Mouse (Mus musculus) lung, adult 2 months (tissue): Measurements from ENCODE around the gene Ifna11. TPM values are rescaled to one million over a fixed set of nuclear protein-coding genes. Genes with fewer than 3 reads are reported as not detected.
"Not testable (repeated sequence)": the region's sequence is repeated elsewhere in the genome, so short reads cannot be mapped to it uniquely, and the experiment has no call there.

Source experiments
- DNase-seq: peaks from one replicate; pipeline ENCODE4 v3.0.0; 2022
- H3K4me1 ChIP-seq: fragments of 200-500 bp; 2 replicates; pipeline ENCODE4 v1.6.1; 2011; ENCODE audit warnings: low read length; ENCODE audit not compliant: control insufficient read depth, insufficient read depth
- H3K4me3 ChIP-seq: fragments of 200-500 bp; replicated peaks from 2 replicates; pipeline ENCODE3; 2011; ENCODE audit warnings: low read depth, mild to moderate bottlenecking, control low read depth, low read length; ENCODE audit errors: extremely low read depth
- CTCF ChIP-seq: fragments of 200-500 bp; IDR thresholded peaks from 2 replicates; pipeline ENCODE4 v1.5.1; 2011; ENCODE audit warnings: mild to moderate bottlenecking, low read length, control low read depth; ENCODE audit not compliant: insufficient read depth
- POLR2A ChIP-seq: fragments of 200-500 bp; IDR thresholded peaks from 2 replicates; pipeline ENCODE4 v1.6.1; 2011; ENCODE audit warnings: low read depth, mild to moderate bottlenecking, control low read depth, low read length, borderline replicate concordance; ENCODE audit errors: extremely low read depth
- WGBS: fragments of 180-500 bp; shearing (Covaris S2); methylation state at CpG from one replicate; pipeline ENCODE4 v1.1.7; 2018; 5-methylcytosine and 5-hydroxymethylcytosine counted together
- polyA plus RNA-seq: library from polyadenylated mRNA; depleted of rRNA; stranded (reverse); fragments of >200 nt; gene quantifications from 2 replicates; pipeline ENCODE4 v1.2.3, GENCODE M21; 2012

The Ifna11 gene
- polyA plus RNA-seq, 1 experiment, result not detected

GRCm38 (mm10) chr4:88805761-88806160 is 14.0 kb upstream of the Ifna11 start:
- not testable (repeated sequence) for H3K4me1 ChIP-seq, H3K4me3 ChIP-seq
- 0% methylated on average over 9 of the region's 34 CpGs for WGBS
- peak; percentile 5 for DNase-seq

GRCm38 (mm10) chr4:88815928-88816327 is 3.8 kb upstream of the Ifna11 start, which contains the start of gene Ifna7:
Gene Ifna7, plus strand, starts transcription at chr4:88816228.
- no peak for TF ChIP-seq CTCF
- TF ChIP-seq POLR2A, result no peak
- no peak for DNase-seq
- no peak within 1 kb of the TSS for H3K4me3 ChIP-seq
- H3K4me1 ChIP-seq, result no peaks in the 10 kb centered on the region
- WGBS, result 41% methylated on average over 3 of the region's 3 CpGs

- Histone ChIP-seq H3K4me3 (no peak overlapping the region), H3K4me1 (no peaks in the 10 kb centered on the region)
- TF ChIP-seq CTCF (no peak), POLR2A (no peak)
- WGBS, result 19% methylated on average over 4 of the region's 4 CpGs
- DNase-seq, result no peak
Observed at GRCm38 (mm10) chr4:88822995-88823394, 3.2 kb downstream of the Ifna11 start.

- not testable (repeated sequence) for H3K4me3 ChIP-seq, H3K4me1 ChIP-seq, DNase-seq
Observed at GRCm38 (mm10) chr4:88827116-88827515, 7.4 kb downstream of the Ifna11 start, which contains the start of gene Ifna6. Gene Ifna6, plus strand, starts transcription at chr4:88827416.

GRCm38 (mm10) chr4:88830523-88830922 is 10.8 kb downstream of the Ifna11 start:
- TF ChIP-seq POLR2A (no peak), CTCF (0 out of 2 replicates have a peak, but pooled peaks have one; percentile 7)
- 18% methylated on average over 4 of the region's 4 CpGs for WGBS
- H3K4me1 ChIP-seq, result no peaks in the 10 kb centered on the region
- no peak overlapping the region for H3K4me3 ChIP-seq
- peak; percentile 9 for DNase-seq

- not testable (repeated sequence) for H3K4me3 ChIP-seq, DNase-seq, H3K4me1 ChIP-seq
- 77% methylated on average over 1 of the region's 1 CpGs for WGBS
Observed at GRCm38 (mm10) chr4:88835225-88835624, 15.5 kb downstream of the Ifna11 start, which contains the start of gene Ifna5. Gene Ifna5, plus strand, starts transcription at chr4:88835525.

GRCm38 (mm10) chr4:88838828-88839227 is 19.1 kb downstream of the Ifna11 start:
- TF ChIP-seq POLR2A (no peak), CTCF (no peak)
- H3K4me1 ChIP-seq, result no peaks in the 10 kb centered on the region
- H3K4me3 ChIP-seq, result no peak overlapping the region
- peak; percentile 8 for DNase-seq
- WGBS, result 34% methylated on average over 3 of the region's 3 CpGs

- WGBS, result 44% methylated on average over 3 of the region's 3 CpGs
- no peak for TF ChIP-seq POLR2A
- no peak for TF ChIP-seq CTCF
- no peak for DNase-seq
- Histone ChIP-seq H3K4me3 (no peak overlapping the region), H3K4me1 (no peaks in the 10 kb centered on the region)
Observed at GRCm38 (mm10) chr4:88840058-88840457, 20.3 kb downstream of the Ifna11 start.

GRCm38 (mm10) chr4:88841438-88841911 is 21.7 kb downstream of the Ifna11 start, which contains the start of gene Ifna4:
Gene Ifna4, plus strand, starts transcription at chr4:88841861.
- no peak for DNase-seq
- no peak for TF ChIP-seq CTCF
- no peak for TF ChIP-seq POLR2A
- 39% methylated on average over 2 of the region's 2 CpGs for WGBS
- Histone ChIP-seq H3K4me3 (no peak within 1 kb of the TSS), H3K4me1 (no peaks in the 10 kb centered on the region)

- no peak overlapping the region for H3K4me3 ChIP-seq
- no peaks in the 10 kb centered on the region for H3K4me1 ChIP-seq
- TF ChIP-seq CTCF (no peak), POLR2A (no peak)
Observed at GRCm38 (mm10) chr4:88845334-88845733, 25.6 kb downstream of the Ifna11 start.

GRCm38 (mm10) chr4:88849698-88850097 is 29.9 kb downstream of the Ifna11 start, which contains the start of gene Ifna1:
Gene Ifna1, plus strand, starts transcription at chr4:88850087.
- no peak for DNase-seq
- 61% methylated on average over 1 of the region's 1 CpGs for WGBS
- Histone ChIP-seq H3K4me3 (no peak within 1 kb of the TSS), H3K4me1 (no peaks in the 10 kb centered on the region)
- TF ChIP-seq CTCF (no peak), POLR2A (no peak)

More at GRCm38 (mm10) chr4:88845334-88845733, 25.6 kb downstream of the Ifna11 start:
- DNase-seq, result no peak
- WGBS, result 35% methylated on average over 2 of the region's 2 CpGs
